Mouse (Mus musculus): ENCODE measurements around the gene Gm5155. TPM values are rescaled to one million over a fixed set of nuclear protein-coding genes. Genes with fewer than 3 reads are reported as not detected.
"Not testable (repeated sequence)": the region's sequence is repeated elsewhere in the genome, so short reads cannot be mapped to it uniquely, and the experiment has no call there.

The Gm5155 gene
- polyA plus RNA-seq (2016; fragmentation: Nextera tagmentation; extraction: Ambion mirVana) = not detected in 2 replicates

GRCm38 (mm10) chr7:17871467-17871866, at the start of gene Gm5155:
TSS of gene Gm5155 (plus strand) at chr7:17871767.
- Histone ChIP-seq H3K4me3 (no peak within 1 kb of the TSS), H3K4me2 (replicated peaks) (no peak within 1 kb of the TSS), H3K9me3 (peaks cover 38% of the 10 kb centered on the region), H3K9ac (replicated peaks) (no peak within 1 kb of the TSS), H3K4me1 (no peaks in the 10 kb centered on the region), H3K27ac (replicated peaks) (no peak within 1 kb of the TSS), H3K27me3 (no peaks in the 10 kb centered on the region), H3K36me3 (no peaks in the 10 kb centered on the region)
- WGBS = 69% methylated on average over 1 of the region's 1 CpGs
- ATAC-seq (ENCODE audit: low FRiP score, low read depth) = no peak

GRCm38 (mm10) chr7:17870776-17871175, 791 bp upstream of the Gm5155 start:
- H3K27me3 ChIP-seq = no peaks in the 10 kb centered on the region
- no peak for ATAC-seq (ENCODE audit: low FRiP score, low read depth)
- H3K36me3 ChIP-seq = no peaks in the 10 kb centered on the region
- H3K4me1 ChIP-seq = no peaks in the 10 kb centered on the region
- H3K27ac ChIP-seq (replicated peaks) = no peak overlapping the region
- H3K9me3 ChIP-seq = peaks cover 38% of the 10 kb centered on the region
- no peak overlapping the region for H3K4me3 ChIP-seq
- 85% methylated on average over 1 of the region's 1 CpGs for WGBS
- no peak overlapping the region for H3K4me2 ChIP-seq (replicated peaks)
- no peak overlapping the region for H3K9ac ChIP-seq (replicated peaks)

GRCm38 (mm10) chr7:17895341-17895740, 23.8 kb downstream of the Gm5155 start:
- not testable (repeated sequence) for H3K36me3 ChIP-seq; H3K27me3 ChIP-seq; H3K4me2 ChIP-seq (replicated peaks); H3K4me3 ChIP-seq; ATAC-seq (ENCODE audit: low FRiP score, low read depth); H3K4me1 ChIP-seq; H3K9ac ChIP-seq (replicated peaks); H3K27ac ChIP-seq (replicated peaks)
- WGBS = 72% methylated on average over 1 of the region's 1 CpGs
- H3K9me3 ChIP-seq = peaks cover 41% of the 10 kb centered on the region

- 75% methylated on average over 6 of the region's 6 CpGs for WGBS
- no peak overlapping the region for H3K9ac ChIP-seq (replicated peaks)
Observed at GRCm38 (mm10) chr7:17903146-17903915, 31.8 kb downstream of the Gm5155 start.

More at GRCm38 (mm10) chr7:17903146-17903915, 31.8 kb downstream of the Gm5155 start:
- Histone ChIP-seq H3K9me3 (peaks cover 40% of the 10 kb centered on the region), H3K4me1 (no peaks in the 10 kb centered on the region), H3K27ac (replicated peaks) (no peak overlapping the region), H3K4me3 (no peak overlapping the region), H3K27me3 (no peaks in the 10 kb centered on the region), H3K4me2 (replicated peaks) (no peak overlapping the region), H3K36me3 (no peaks in the 10 kb centered on the region)
- ATAC-seq (ENCODE audit: low FRiP score, low read depth) = no peak

Other genes starting within 250 kb of the Gm5155 start
- not detected in 2 replicates for gene Ceacam5, start 158.5 kb upstream of the Gm5155 start, polyA plus RNA-seq (2016; fragmentation: Nextera tagmentation; extraction: Ambion mirVana)
- not detected in 2 replicates for gene Ceacam14, start 59.1 kb upstream of the Gm5155 start, polyA plus RNA-seq (2016; fragmentation: Nextera tagmentation; extraction: Ambion mirVana)
- gene Ceacam11, start 100.4 kb downstream of the Gm5155 start, polyA plus RNA-seq (2016; fragmentation: Nextera tagmentation; extraction: Ambion mirVana) = not detected in 2 replicates
- not detected in 2 replicates for gene Ceacam13, start 138.1 kb downstream of the Gm5155 start, polyA plus RNA-seq (2016; fragmentation: Nextera tagmentation; extraction: Ambion mirVana)
- not detected in 2 replicates for gene Ceacam12, start 194.2 kb downstream of the Gm5155 start, polyA plus RNA-seq (2016; fragmentation: Nextera tagmentation; extraction: Ambion mirVana)